Mouse (Mus musculus) embryonic facial prominence, embryonic 11.5 days (tissue): ENCODE data around the gene Stx3. TPM values are rescaled to one million over a fixed set of nuclear protein-coding genes. Genes with fewer than 3 reads are reported as not detected.

ENCODE experiments used
- ATAC-seq: fragments of 200-750 bp; cut with Nextera tagmentation; replicated peaks from 2 replicates; pipeline ENCODE4 v1.8.0; 2017; ENCODE audit warnings: low read depth; ENCODE audit not compliant: insufficient number of reproducible peaks, low FRiP score, low TSS enrichment
- DNase-seq: peaks from one replicate; pipeline ENCODE4 v3.0.0-alpha.2; 2015; ENCODE audit warnings: low spot score
- H3K27ac ChIP-seq: fragments of 300-500 bp; sonication (generic); replicated peaks from 2 replicates; pipeline ENCODE4 v1.5.1; 2014; ENCODE audit warnings: mild to moderate bottlenecking, low read depth, low read length, control low read depth
- H3K27me3 ChIP-seq: fragments of 300-500 bp; sonication (generic); 2 replicates; pipeline ENCODE4 v1.6.1; 2014; ENCODE audit warnings: mild to moderate bottlenecking, low read length, moderate library complexity, mixed read lengths; ENCODE audit not compliant: control insufficient read depth, insufficient read depth
- H3K36me3 ChIP-seq: fragments of 300-500 bp; sonication (generic); replicated peaks from 2 replicates; pipeline ENCODE4 v1.6.1; 2014; ENCODE audit warnings: low read depth, mild to moderate bottlenecking, low read length, moderate library complexity, mixed read lengths; ENCODE audit not compliant: control insufficient read depth, insufficient read depth
- H3K4me1 ChIP-seq: fragments of 300-500 bp; sonication (generic); 2 replicates; pipeline ENCODE4 v1.6.1; 2014; ENCODE audit warnings: low read length, mixed read lengths; ENCODE audit not compliant: control insufficient read depth, insufficient read depth
- H3K4me2 ChIP-seq: fragments of 300-500 bp; sonication (generic); 2 replicates; pipeline ENCODE4 v1.6.1; 2014; ENCODE audit warnings: low read depth, mild to moderate bottlenecking, control low read depth, low read length, moderate library complexity
- H3K4me3 ChIP-seq: fragments of 300-500 bp; sonication (generic); 2 replicates; pipeline ENCODE4 v1.5.1; 2014; ENCODE audit warnings: low read depth, low read length, control low read depth
- H3K9ac ChIP-seq: fragments of 300-500 bp; sonication (generic); replicated peaks from 2 replicates; pipeline ENCODE4 v1.6.1; 2014; ENCODE audit warnings: mild to moderate bottlenecking, control low read depth, low read length
- H3K9me3 ChIP-seq: fragments of 300-500 bp; sonication (generic); replicated peaks from 2 replicates; pipeline ENCODE4 v1.6.1; 2016; ENCODE audit warnings: mild to moderate bottlenecking, low read length, inconsistent platforms, mixed read lengths; ENCODE audit not compliant: control insufficient read depth
- WGBS: fragments of 180-500 bp; shearing (Covaris S2); extraction: QIAGEN DNeasy Blood & Tissue Kit; methylation state at CpG from one replicate; pipeline ENCODE4 v1.1.7; 2014; 5-methylcytosine and 5-hydroxymethylcytosine counted together
- polyA plus RNA-seq: library from polyadenylated mRNA; unstranded; fragments of >200 nt; fragmentation: Nextera tagmentation; extraction: Ambion mirVana; gene quantifications from 2 replicates; pipeline ENCODE4 v1.2.1, GENCODE M21; 2014

Stx3 gene
- polyA plus RNA-seq, 1 experiment from 2014 or later = 10.8 TPM

GRCm38 (mm10) chr19:11823346-11824065 lies 4.3 kb upstream of the Stx3 start:
- no peaks in the 10 kb centered on the region for H3K9me3 ChIP-seq
- no peak overlapping the region for H3K27ac ChIP-seq
- H3K4me1 ChIP-seq = no peaks in the 10 kb centered on the region
- DNase-seq (no peak), ATAC-seq (no peak)
- WGBS = 21% methylated on average over 4 of the region's 4 CpGs
- H3K9ac ChIP-seq = no peak overlapping the region
- H3K27me3 ChIP-seq = peaks cover 9% of the 10 kb centered on the region
- H3K36me3 ChIP-seq = no peaks in the 10 kb centered on the region
- no peak overlapping the region for H3K4me3 ChIP-seq
- no peak overlapping the region for H3K4me2 ChIP-seq

- no peak overlapping the region for H3K4me2 ChIP-seq
- H3K27ac ChIP-seq = no peak overlapping the region
- H3K4me1 ChIP-seq = peaks cover 2% of the 10 kb centered on the region
- 32% methylated on average over 6 of the region's 6 CpGs for WGBS
- H3K9me3 ChIP-seq = no peaks in the 10 kb centered on the region
- no peaks in the 10 kb centered on the region for H3K36me3 ChIP-seq
- peak; percentile 12 for DNase-seq
- H3K4me3 ChIP-seq = no peak overlapping the region
- no peak for ATAC-seq
- H3K9ac ChIP-seq = no peak overlapping the region
- peaks cover 18% of the 10 kb centered on the region for H3K27me3 ChIP-seq
Measured at GRCm38 (mm10) chr19:11820211-11820610, 1.0 kb upstream of the Stx3 start.

- Histone ChIP-seq H3K27me3 (peaks cover 18% of the 10 kb centered on the region), H3K4me1 (peaks cover 2% of the 10 kb centered on the region), H3K9me3 (no peaks in the 10 kb centered on the region)
Measured at GRCm38 (mm10) chr19:11819800-11820199, 597 bp upstream of the Stx3 start.

GRCm38 (mm10) chr19:11818199-11819142 lies 732 bp downstream of the Stx3 start:
- no peaks in the 10 kb centered on the region for H3K36me3 ChIP-seq
- peak overlapping the region; percentile 62 for H3K4me3 ChIP-seq
- H3K27ac ChIP-seq = no peak overlapping the region
- H3K27me3 ChIP-seq = peaks cover 18% of the 10 kb centered on the region
- H3K4me1 ChIP-seq = peaks cover 2% of the 10 kb centered on the region
- DNase-seq (peak; percentile 43), ATAC-seq (peak; percentile 81)
- no peaks in the 10 kb centered on the region for H3K9me3 ChIP-seq
- WGBS = under 1% methylated on average over 76 of the region's 83 CpGs
- peak overlapping the region; percentile 58 for H3K9ac ChIP-seq
- peak overlapping the region; percentile 95 for H3K4me2 ChIP-seq

More at GRCm38 (mm10) chr19:11819800-11820199, 597 bp upstream of the Stx3 start:
- Histone ChIP-seq H3K36me3 (no peaks in the 10 kb centered on the region), H3K4me3 (peak overlapping the region; percentile 62), H3K4me2 (peak overlapping the region; percentile 95), H3K9ac (no peak overlapping the region), H3K27ac (no peak overlapping the region)
- WGBS = under 1% methylated on average over 15 of the region's 15 CpGs
- ATAC-seq (peak; percentile 87), DNase-seq (peak; percentile 92)

- Histone ChIP-seq H3K4me2 (0 out of 2 replicates have a peak overlapping the region, but pooled peaks have one; percentile 13), H3K36me3 (no peaks in the 10 kb centered on the region), H3K9me3 (no peaks in the 10 kb centered on the region), H3K4me1 (peaks cover 2% of the 10 kb centered on the region), H3K9ac (no peak overlapping the region), H3K27me3 (peaks cover 18% of the 10 kb centered on the region), H3K27ac (no peak overlapping the region), H3K4me3 (no peak overlapping the region; the same call in 1 of the 2 replicates)
- ATAC-seq (no peak), DNase-seq (no peak)
- whole genome bisulfite sequencing = 9% methylated on average over 5 of the region's 5 CpGs
Measured at GRCm38 (mm10) chr19:11817586-11817985, 1.6 kb downstream of the Stx3 start.

- H3K27ac ChIP-seq = no peak overlapping the region
- H3K27me3 ChIP-seq = peaks cover 18% of the 10 kb centered on the region
- no peaks in the 10 kb centered on the region for H3K9me3 ChIP-seq
- H3K4me2 ChIP-seq = no peak overlapping the region
- no peaks in the 10 kb centered on the region for H3K36me3 ChIP-seq
- no peak overlapping the region for H3K9ac ChIP-seq
- DNase-seq (no peak), ATAC-seq (no peak)
- H3K4me3 ChIP-seq = no peak overlapping the region
- WGBS = 43% methylated on average over 6 of the region's 6 CpGs
- peaks cover 2% of the 10 kb centered on the region for H3K4me1 ChIP-seq
Measured at GRCm38 (mm10) chr19:11816706-11817105, 2.5 kb downstream of the Stx3 start.

GRCm38 (mm10) chr19:11814742-11815333 lies 4.4 kb downstream of the Stx3 start:
- peaks cover 2% of the 10 kb centered on the region for H3K4me1 ChIP-seq
- no peak overlapping the region for H3K4me3 ChIP-seq
- H3K4me2 ChIP-seq = no peak overlapping the region
- ATAC-seq (no peak), DNase-seq (no peak)
- no peaks in the 10 kb centered on the region for H3K36me3 ChIP-seq
- H3K9me3 ChIP-seq = no peaks in the 10 kb centered on the region
- H3K27ac ChIP-seq = no peak overlapping the region
- no peak overlapping the region for H3K9ac ChIP-seq
- 80% methylated on average over 6 of the region's 6 CpGs for WGBS
- H3K27me3 ChIP-seq = peaks cover 18% of the 10 kb centered on the region
